Mouse (Mus musculus): ENCODE measurements at regions not wholly inside any gene's neighbourhood (a gene's known extent, or its start where the extent isn't known, plus 50 kb on each side); places are given as distances from the start of the nearest gene placed in this dataset.

- TF ChIP-seq GATA4 (IDR thresholded peaks at IDR 0.05; ENCODE audit: insufficient replicate concordance, low read length): no peak
These were observed 104.9 kb downstream of the Ogfrl1 start for GRCm38 (mm10) chr1:23292718-23293117.

- no peak for TF ChIP-seq GATA4 (IDR thresholded peaks at IDR 0.05; ENCODE audit: insufficient replicate concordance, low read length)
These were observed 110.8 kb downstream of the Ogfrl1 start for GRCm38 (mm10) chr1:23286741-23287140.

- no peak for TF ChIP-seq GATA4 (IDR thresholded peaks at IDR 0.05; ENCODE audit: insufficient replicate concordance, low read length)
These were observed 114.7 kb downstream of the Ogfrl1 start for GRCm38 (mm10) chr1:23282870-23283219.

- no peak for TF ChIP-seq GATA4 (IDR thresholded peaks at IDR 0.05; ENCODE audit: insufficient replicate concordance, low read length)
These were observed 115.2 kb downstream of the Ogfrl1 start for GRCm38 (mm10) chr1:23282215-23282869.

GRCm38 (mm10) chr1:23279827-23280226 is 117.7 kb downstream of the Ogfrl1 start:
- peak; percentile 46; the same call in 1 of the 2 replicates for TF ChIP-seq GATA4 (IDR thresholded peaks at IDR 0.05; ENCODE audit: insufficient replicate concordance, low read length)

DNA sequence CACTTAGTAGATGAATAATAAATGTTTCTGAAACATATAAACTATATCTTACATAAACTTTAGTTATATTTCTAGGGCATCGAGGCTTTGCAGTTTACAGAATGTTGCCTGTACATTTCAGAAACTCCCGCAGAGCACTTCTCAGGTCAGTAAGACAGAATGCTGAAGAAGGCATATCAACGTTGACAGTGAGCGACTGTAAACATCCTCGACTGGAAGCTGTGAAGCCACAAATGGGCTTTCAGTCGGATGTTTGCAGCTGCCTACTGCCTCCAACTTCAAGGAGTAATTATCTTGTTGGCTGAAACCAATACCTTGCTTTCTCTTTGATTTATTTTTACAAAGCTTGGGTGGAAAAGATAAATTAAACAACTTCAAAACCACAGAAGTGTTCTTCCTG is 125.5 kb downstream of the Ogfrl1 start:
- no peak for TF ChIP-seq GATA4 (IDR thresholded peaks at IDR 0.05; ENCODE audit: insufficient replicate concordance, low read length)

DNA sequence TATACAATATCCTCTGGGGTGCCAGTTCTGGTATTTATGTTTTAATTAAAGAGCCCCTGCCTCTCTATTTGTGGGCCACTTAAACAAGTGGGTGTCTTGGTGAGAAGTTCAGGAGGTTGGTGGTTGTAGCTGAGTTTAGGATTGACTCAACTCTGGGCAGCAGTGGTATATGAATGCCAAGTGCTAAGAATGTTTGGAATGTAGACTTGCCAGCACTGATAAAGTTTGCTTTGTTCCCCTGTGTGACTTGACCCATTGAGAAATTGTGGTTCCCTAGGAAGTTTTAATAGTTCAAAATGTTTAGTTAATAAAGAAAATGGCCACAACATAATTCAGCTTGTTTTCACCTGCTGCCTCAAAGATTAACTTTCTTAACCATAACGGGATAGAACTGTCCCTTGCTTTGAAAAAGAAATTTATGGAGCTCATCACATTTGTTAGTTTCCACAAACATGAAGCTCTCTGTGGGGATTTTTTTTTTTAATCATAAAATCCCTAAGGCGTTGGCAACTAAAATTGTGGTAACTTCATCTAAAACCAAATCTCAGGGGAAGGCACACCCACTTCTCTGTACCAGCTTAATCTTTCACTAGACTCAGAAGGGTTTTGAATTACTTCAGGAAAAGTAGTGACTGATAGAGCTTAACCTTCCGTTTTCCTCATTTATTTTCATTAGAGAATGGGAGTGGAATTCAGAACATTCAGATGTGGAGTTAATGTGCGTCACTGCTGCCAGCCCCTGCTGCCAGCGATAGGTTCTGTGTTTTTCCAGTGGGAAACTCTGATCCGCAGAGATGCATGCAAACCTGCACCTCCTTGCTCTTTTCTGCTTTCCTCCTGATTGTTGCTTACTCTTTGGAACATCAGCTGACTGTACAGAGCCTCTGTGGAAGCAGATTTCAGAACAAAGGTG is 126.4 kb downstream of the Ogfrl1 start:
- no peak for TF ChIP-seq GATA4 (IDR thresholded peaks at IDR 0.05; ENCODE audit: insufficient replicate concordance, low read length)

DNA sequence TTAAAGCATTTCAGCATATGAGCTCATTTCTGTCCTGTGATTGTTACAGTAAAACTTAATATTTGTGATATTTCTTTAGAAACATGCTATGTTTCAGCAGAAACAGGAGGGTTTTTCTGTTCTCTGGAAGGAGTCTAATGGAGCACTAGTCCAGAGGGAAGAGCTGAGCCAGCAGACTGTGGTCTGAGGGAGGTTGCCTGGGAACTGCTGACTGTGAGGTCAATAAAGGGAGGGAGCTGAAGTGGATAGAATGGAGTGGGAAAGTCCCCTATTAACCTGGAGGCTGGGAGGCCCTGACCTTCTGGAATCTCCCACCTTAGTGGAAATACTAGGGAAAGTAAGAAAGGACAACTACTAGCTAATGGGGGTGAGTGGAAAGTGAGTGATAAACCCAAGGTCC is 129.5 kb downstream of the Ogfrl1 start:
- no peak for TF ChIP-seq GATA4 (IDR thresholded peaks at IDR 0.05; ENCODE audit: insufficient replicate concordance, low read length)

GRCm38 (mm10) chr1:23265556-23266232 is 131.9 kb downstream of the Ogfrl1 start:
- no peak for TF ChIP-seq GATA4 (IDR thresholded peaks at IDR 0.05; ENCODE audit: insufficient replicate concordance, low read length)

GRCm38 (mm10) chr1:23264251-23264650 is 133.3 kb downstream of the Ogfrl1 start:
- TF ChIP-seq GATA4 (IDR thresholded peaks at IDR 0.05; ENCODE audit: insufficient replicate concordance, low read length): no peak

- no peak for TF ChIP-seq GATA4 (IDR thresholded peaks at IDR 0.05; ENCODE audit: insufficient replicate concordance, low read length)
These were observed 133.8 kb downstream of the Ogfrl1 start for GRCm38 (mm10) chr1:23263798-23264197.

GRCm38 (mm10) chr1:23261652-23262051 is 135.9 kb downstream of the Ogfrl1 start:
- no peak for TF ChIP-seq GATA4 (IDR thresholded peaks at IDR 0.05; ENCODE audit: insufficient replicate concordance, low read length)

- TF ChIP-seq GATA4 (IDR thresholded peaks at IDR 0.05; ENCODE audit: insufficient replicate concordance, low read length): no peak
These were observed 140.2 kb downstream of the Ogfrl1 start for GRCm38 (mm10) chr1:23257306-23257895.

DNA sequence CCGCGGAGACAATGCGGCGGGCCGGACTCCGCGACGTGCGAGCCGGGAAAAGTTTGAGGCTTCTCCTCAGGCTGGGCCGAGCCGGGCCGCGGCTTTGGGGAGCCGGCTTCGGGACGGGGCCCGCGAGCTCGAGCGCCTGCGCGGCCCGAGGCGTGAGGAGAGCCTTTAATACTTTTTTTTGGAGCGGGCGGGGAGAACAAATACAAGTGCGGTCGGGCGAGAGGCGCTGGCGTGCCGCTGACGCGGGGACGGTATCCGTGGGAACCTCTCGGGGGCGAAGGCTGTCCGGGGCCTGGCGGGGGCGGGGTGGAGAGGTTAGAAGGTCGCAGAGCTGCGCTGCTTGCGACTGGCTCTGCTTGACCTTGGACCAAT is 141.0 kb downstream of the Ogfrl1 start:
- TF ChIP-seq GATA4 (IDR thresholded peaks at IDR 0.05; ENCODE audit: insufficient replicate concordance, low read length): no peak

DNA sequence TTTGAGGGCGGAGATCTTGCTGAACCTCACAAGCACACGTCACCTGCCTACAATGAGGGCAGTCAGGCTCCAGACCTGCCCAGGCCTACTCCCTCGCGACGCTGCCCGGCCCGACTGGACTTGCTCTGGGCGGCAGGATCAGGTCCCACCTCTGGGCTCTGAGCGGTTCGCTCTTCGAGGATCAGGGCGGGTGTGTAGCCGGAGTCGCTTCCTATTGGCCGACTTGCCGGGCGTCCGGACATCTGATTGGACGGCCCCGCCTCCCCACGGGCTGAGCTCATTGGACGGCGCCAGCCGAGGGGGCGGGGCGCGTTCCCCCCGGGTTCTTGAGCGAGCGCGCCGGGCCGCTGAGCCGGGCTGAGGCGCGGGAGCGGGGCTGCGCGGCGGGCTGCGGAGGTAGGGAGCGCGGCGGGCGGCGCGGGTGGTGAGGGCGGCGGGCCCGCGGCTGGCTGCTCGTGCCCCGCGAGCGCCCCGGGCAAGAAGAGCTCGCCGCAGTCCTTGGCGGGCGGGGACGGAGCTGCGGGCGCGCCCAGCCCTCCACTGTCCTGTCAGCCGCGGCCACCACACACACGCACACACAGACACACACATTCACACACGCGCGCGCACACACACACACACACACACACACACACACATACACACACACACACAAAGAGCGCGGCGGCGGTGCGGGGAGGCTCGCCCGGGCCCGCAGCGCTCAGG is 141.5 kb downstream of the Ogfrl1 start:
- no peak; the same call in 1 of the 2 replicates for TF ChIP-seq GATA4 (IDR thresholded peaks at IDR 0.05; ENCODE audit: insufficient replicate concordance, low read length)
